Mouse (Mus musculus) midbrain, embryonic 12.5 days (tissue): ENCODE measurements around the gene Csnk1d. TPM values are rescaled to one million over a fixed set of nuclear protein-coding genes. Genes with fewer than 3 reads are reported as not detected.
A peak's percentile ranks its signal among the peaks of the same experiment; 100 is the strongest.

ENCODE experiments used
- ATAC-seq: fragments of 200-750 bp; cut with Nextera tagmentation; 2 replicates; pipeline ENCODE4 v1.8.0; 2017; ENCODE audit warnings: low read depth, moderate TSS enrichment, moderate library complexity; ENCODE audit not compliant: low FRiP score
- H3K27ac ChIP-seq: fragments of 300-500 bp; sonication (generic); replicated peaks from 2 replicates; pipeline ENCODE4 v1.5.1; 2016; ENCODE audit warnings: mild to moderate bottlenecking
- H3K27me3 ChIP-seq: fragments of 300-500 bp; sonication (generic); 2 replicates; pipeline ENCODE4 v1.6.1; 2016; ENCODE audit warnings: mild to moderate bottlenecking
- H3K36me3 ChIP-seq: fragments of 300-500 bp; sonication (generic); 2 replicates; pipeline ENCODE4 v1.6.1; 2016
- H3K4me1 ChIP-seq: fragments of 300-500 bp; sonication (generic); 2 replicates; pipeline ENCODE4 v1.6.1; 2016
- H3K4me2 ChIP-seq: fragments of 300-500 bp; sonication (generic); replicated peaks from 2 replicates; pipeline ENCODE4 v1.6.1; 2016; ENCODE audit warnings: mild to moderate bottlenecking, moderate library complexity
- H3K4me3 ChIP-seq: fragments of 300-500 bp; sonication (generic); 2 replicates; pipeline ENCODE4 v1.5.1; 2016; ENCODE audit warnings: mild to moderate bottlenecking
- H3K9ac ChIP-seq: fragments of 300-500 bp; sonication (generic); replicated peaks from 2 replicates; pipeline ENCODE4 v1.6.1; 2016; ENCODE audit warnings: mild to moderate bottlenecking, moderate library complexity
- H3K9me3 ChIP-seq: fragments of 300-500 bp; sonication (generic); 2 replicates; pipeline ENCODE4 v1.6.1; 2016; ENCODE audit warnings: mild to moderate bottlenecking
- WGBS: fragments of 180-500 bp; shearing (Covaris S2); methylation state at CpG from one replicate; pipeline ENCODE4 v1.1.7; 2016; 5-methylcytosine and 5-hydroxymethylcytosine counted together
- polyA plus RNA-seq: library from polyadenylated mRNA; unstranded; fragments of >200 nt; fragmentation: Nextera tagmentation; extraction: Ambion mirVana; gene quantifications from 2 replicates; pipeline ENCODE4 v1.2.1, GENCODE M21; 2016

Csnk1d gene
- polyA plus RNA-seq: 167 and 170 TPM in 2 replicates

DNA sequence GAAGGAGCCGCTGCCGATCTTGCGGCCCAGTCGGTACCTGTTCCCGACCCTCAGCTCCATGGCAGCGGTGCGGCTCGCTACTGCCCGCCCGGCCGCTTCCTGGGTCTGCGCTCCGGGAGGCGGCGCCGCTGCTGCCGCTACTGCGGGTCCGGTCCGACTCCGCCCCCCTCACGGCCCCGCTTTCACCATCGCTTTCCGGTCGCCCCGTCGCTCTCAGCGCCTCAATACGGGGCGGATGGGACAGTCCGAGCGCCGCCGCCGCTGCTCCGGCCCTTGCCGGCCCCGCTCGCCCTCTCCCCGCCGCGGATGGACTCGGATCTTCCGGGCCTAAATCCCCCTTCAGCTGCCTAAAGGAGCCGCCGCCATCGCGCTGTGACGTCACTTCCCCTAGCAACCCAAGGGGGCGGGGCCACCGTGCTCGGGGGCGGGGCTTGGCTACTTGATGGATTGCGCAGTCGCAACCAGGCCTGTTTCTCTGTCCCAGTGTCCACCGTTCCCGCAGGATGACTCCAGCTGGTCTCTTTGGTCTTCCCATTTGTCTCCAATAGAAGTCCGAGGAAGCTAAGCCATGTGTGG lies at the start of gene Csnk1d:
TSS of gene Csnk1d (minus strand) at position 380 of the 576 bp plus-strand sequence.
- Histone ChIP-seq H3K4me3 (peak within 1 kb of the TSS; percentile 100), H3K27ac (peak within 1 kb of the TSS; percentile 98), H3K4me2 (peak within 1 kb of the TSS; percentile 92), H3K27me3 (no peaks in the 10 kb centered on the region), H3K9me3 (no peaks in the 10 kb centered on the region), H3K4me1 (peaks cover 48% of the 10 kb centered on the region), H3K9ac (peak within 1 kb of the TSS; percentile 100), H3K36me3 (peaks cover 6% of the 10 kb centered on the region)
- peak; percentile 89 for ATAC-seq
- under 1% methylated on average over 57 of the region's 59 CpGs for WGBS

DNA sequence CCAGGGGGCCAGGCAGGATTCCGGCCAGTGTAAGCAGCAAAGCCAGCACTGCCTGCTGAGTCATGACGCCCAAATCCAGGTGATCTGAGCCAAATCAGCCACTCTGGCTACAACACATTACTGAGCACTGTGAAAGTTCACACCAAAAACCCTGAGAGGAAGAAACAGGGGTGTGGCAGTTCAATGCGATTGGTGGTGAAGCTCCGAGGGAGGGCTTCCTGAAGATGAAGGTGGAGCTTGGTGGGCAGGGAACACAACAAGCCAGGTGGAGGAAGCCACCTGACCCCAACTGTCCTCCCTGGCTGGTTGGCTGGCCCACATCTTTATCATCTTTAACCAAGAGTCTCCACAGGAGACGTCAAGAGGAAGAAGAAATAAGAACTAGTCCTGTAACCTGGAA lies 48.2 kb upstream of the Csnk1d start, which contains the start of gene Cd7:
TSS of gene Cd7 (minus strand) at position 117 of the 400 bp plus-strand sequence.
- Histone ChIP-seq H3K9ac (no peak within 1 kb of the TSS), H3K9me3 (no peaks in the 10 kb centered on the region), H3K36me3 (no peaks in the 10 kb centered on the region), H3K27me3 (no peaks in the 10 kb centered on the region), H3K4me3 (no peak within 1 kb of the TSS), H3K4me1 (no peaks in the 10 kb centered on the region), H3K4me2 (no peak within 1 kb of the TSS), H3K27ac (no peak within 1 kb of the TSS)
- ATAC-seq: no peak
- WGBS: 83% methylated on average over 5 of the region's 5 CpGs

DNA sequence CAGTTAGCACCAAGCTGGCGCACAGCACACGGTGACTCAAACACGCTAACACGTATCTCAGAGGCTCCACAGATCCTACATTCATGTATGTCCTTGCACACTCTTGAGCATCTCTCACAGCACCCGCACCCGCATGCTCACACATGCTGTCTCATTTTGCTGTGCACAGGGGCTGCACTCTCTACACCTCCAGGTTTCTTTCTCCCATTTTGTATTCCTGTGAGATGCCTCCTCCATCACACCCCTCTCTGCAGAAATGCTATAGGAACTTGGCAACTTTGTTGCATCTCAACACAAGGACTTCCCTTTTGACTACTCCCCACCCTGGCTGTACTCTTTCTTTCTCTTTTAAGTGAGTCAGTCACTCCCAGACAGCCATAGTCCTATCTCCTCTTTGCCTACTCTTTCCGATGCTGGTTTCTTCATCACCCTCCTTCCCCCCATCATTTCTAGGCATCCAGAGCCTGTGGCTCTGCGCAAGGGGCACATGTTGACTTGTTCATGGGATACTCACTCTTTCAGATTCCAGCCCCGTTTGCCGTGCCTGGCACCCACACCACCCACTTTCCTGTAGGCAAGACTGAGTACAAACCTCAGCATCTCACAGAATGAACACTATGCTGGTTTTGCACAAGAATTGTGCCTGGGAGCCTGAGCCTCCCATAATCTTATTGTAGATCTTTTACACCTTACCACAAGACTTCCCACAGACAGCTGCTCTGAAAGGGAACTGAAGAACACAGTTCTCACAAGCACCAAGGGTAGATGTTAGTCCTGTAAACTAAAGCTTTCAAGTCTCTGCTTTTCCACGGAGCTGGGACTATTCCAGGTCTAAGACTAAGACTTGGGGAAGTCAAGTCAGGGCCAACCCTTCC lies 47.5 kb upstream of the Csnk1d start:
- Histone ChIP-seq H3K4me2 (no peak overlapping the region), H3K9ac (no peak overlapping the region), H3K27me3 (no peaks in the 10 kb centered on the region), H3K36me3 (no peaks in the 10 kb centered on the region), H3K9me3 (no peaks in the 10 kb centered on the region), H3K4me3 (no peak overlapping the region), H3K4me1 (no peaks in the 10 kb centered on the region), H3K27ac (no peak overlapping the region)
- no peak for ATAC-seq
- WGBS: 93% methylated on average over 11 of the region's 11 CpGs

DNA sequence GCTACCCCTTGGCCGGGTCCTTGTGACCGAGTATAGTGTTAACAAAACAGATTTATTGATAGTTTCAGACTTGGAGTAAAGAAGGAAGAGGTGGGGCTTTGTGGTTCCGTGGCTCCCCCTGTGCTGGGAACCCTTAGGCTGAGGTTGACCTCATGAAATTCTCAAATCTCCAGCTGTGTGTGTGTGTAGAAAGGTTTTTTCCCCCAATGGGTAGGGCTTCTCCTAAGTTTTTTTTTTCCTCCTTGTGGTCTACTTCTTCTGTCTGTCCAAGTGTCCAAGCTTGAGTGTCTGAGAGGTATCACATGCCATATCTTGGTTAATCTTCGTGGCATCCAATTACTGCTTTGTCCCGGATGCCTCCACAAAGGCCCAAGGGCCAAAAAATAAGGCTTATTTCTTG lies 42.0 kb upstream of the Csnk1d start:
- no peak overlapping the region for H3K4me2 ChIP-seq
- H3K9me3 ChIP-seq: no peaks in the 10 kb centered on the region
- H3K9ac ChIP-seq: no peak overlapping the region
- H3K27ac ChIP-seq: no peak overlapping the region
- 86% methylated on average over 5 of the region's 5 CpGs for WGBS
- H3K4me1 ChIP-seq: no peaks in the 10 kb centered on the region
- no peaks in the 10 kb centered on the region for H3K36me3 ChIP-seq
- no peak for ATAC-seq
- H3K27me3 ChIP-seq: 0 out of 2 replicates have a peak, but pooled peaks cover 3% of the 10 kb centered on the region
- H3K4me3 ChIP-seq: no peak overlapping the region

DNA sequence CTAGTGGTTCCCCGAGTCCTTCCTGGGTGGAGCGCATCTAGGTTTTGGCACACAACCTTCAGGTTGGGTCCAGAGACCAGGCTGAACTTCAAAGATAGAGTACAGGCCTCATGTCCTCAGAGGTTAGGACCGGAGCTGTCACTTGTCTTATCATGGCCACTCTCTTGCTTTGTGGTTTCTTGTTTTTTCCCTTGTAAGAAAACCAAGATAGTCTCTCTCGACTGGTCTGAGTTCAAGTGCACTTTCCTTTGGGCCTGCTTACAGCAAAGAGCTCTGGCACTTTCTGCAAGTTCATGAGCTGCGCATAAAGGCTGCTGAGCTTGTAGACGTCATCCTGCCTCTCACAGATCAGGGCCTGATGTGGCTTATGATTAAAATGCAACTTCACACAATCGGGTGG lies 36.1 kb upstream of the Csnk1d start:
- Histone ChIP-seq H3K4me2 (no peak overlapping the region), H3K4me1 (no peaks in the 10 kb centered on the region), H3K36me3 (no peaks in the 10 kb centered on the region), H3K4me3 (no peak overlapping the region), H3K9me3 (no peaks in the 10 kb centered on the region), H3K27me3 (0 out of 2 replicates have a peak, but pooled peaks cover 3% of the 10 kb centered on the region), H3K27ac (no peak overlapping the region), H3K9ac (no peak overlapping the region)
- WGBS: 91% methylated on average over 7 of the region's 7 CpGs
- ATAC-seq: no peak

DNA sequence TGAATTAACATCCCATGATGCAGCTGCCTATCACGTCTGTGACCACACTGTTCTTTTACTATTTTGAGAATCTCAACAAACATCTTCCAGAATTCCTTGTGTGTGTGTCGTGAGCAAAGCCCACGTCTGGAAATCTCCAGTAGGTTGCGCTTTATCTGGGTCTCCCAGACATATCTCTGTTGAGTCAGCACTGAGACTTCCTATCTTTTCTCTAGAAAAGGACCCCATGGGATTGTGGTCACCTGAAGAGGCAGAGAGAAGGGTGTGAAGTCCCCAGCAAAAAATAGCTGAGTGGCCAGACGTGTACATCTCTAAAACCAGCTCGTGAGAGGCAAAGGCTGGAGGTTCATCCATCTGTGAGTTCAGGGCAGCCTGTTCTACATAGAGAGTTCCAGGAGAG lies 33.0 kb upstream of the Csnk1d start:
- whole genome bisulfite sequencing: 75% methylated on average over 6 of the region's 6 CpGs
- no peaks in the 10 kb centered on the region for H3K4me1 ChIP-seq
- H3K27ac ChIP-seq: no peak overlapping the region
- ATAC-seq: no peak
- H3K9ac ChIP-seq: no peak overlapping the region
- H3K4me3 ChIP-seq: no peak overlapping the region
- H3K4me2 ChIP-seq: no peak overlapping the region
- H3K9me3 ChIP-seq: no peaks in the 10 kb centered on the region
- H3K36me3 ChIP-seq: no peaks in the 10 kb centered on the region
- 0 out of 2 replicates have a peak, but pooled peaks cover 3% of the 10 kb centered on the region for H3K27me3 ChIP-seq

DNA sequence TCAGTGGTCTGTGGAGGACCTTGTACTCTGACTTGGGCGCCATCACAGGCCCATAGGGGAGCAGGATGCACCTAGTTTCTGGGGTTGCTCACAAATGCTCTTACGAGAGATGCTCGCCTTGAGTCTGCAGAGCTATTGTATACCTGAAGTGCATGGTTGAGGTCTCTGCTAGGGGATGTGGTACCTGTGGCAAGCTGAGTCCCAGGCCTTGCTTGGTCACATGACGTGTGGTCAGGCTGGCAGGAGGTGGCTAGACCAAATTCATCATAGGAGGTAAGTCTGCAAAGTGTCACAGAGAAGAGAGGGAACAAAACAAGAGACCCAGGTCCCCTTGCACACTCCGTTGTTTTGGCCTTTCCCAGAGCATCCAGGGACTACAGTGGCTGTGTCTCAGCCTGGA lies 28.4 kb upstream of the Csnk1d start:
- no peak for ATAC-seq

DNA sequence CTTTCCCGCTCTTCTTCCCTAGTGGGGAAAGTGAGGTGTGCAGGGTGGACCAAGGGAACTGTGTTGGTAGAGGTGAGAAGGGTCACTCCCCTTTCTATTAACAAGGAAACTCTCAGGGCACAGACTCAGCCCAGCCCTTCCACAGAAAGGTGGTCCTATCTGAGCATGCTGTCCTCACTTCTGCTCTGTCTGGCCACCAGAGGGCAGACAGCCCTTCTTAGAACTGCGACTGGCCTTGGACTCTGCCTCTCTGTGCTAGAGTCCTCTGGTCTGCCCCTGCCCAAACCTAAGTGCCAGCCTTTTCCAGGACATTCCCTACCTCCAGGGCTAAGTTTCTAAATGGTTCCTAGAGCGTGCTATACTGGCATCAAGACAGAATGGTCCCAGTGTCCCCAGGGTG lies 26.6 kb upstream of the Csnk1d start:
- H3K27me3 ChIP-seq: peaks cover 4% of the 10 kb centered on the region; the same call in 1 of the 2 replicates
- no peak overlapping the region for H3K9ac ChIP-seq
- H3K4me3 ChIP-seq: no peak overlapping the region
- H3K4me2 ChIP-seq: no peak overlapping the region
- no peaks in the 10 kb centered on the region for H3K36me3 ChIP-seq
- H3K4me1 ChIP-seq: no peaks in the 10 kb centered on the region
- no peaks in the 10 kb centered on the region for H3K9me3 ChIP-seq
- peak; percentile 41; the same call in 1 of the 2 replicates for ATAC-seq
- no peak overlapping the region for H3K27ac ChIP-seq
- WGBS: 44% methylated on average over 3 of the region's 3 CpGs

More for the DNA sequence above, 28.4 kb upstream of the Csnk1d start:
- Histone ChIP-seq H3K27ac (no peak overlapping the region), H3K9me3 (no peaks in the 10 kb centered on the region), H3K4me2 (no peak overlapping the region), H3K9ac (no peak overlapping the region), H3K27me3 (no peaks in the 10 kb centered on the region; the same call in 1 of the 2 replicates), H3K36me3 (no peaks in the 10 kb centered on the region), H3K4me3 (no peak overlapping the region), H3K4me1 (no peaks in the 10 kb centered on the region)
- 82% methylated on average over 5 of the region's 5 CpGs for WGBS

DNA sequence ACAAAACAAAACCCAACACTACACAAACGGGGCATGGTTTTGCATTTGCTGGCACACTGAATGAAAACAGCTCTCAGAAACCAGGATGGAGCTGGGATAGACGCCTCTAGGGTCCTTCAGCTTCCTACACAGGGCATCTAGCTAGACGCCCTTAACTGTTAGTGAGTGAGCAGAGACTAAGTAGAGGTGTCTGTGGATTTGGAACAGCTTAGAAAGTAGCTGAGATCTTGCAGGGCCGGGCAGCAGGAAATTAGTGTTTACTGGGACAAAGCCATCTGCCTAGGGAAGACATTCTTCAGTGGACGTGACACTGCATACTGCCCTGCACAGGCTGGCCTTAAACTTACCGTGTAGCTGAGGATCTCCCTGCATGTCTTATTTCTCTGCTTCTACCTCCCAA lies 24.3 kb upstream of the Csnk1d start:
- H3K9me3 ChIP-seq: no peaks in the 10 kb centered on the region
- H3K9ac ChIP-seq: no peak overlapping the region
- H3K36me3 ChIP-seq: no peaks in the 10 kb centered on the region
- no peak overlapping the region for H3K4me3 ChIP-seq
- no peak for ATAC-seq
- peaks cover 4% of the 10 kb centered on the region; the same call in 1 of the 2 replicates for H3K27me3 ChIP-seq
- H3K4me2 ChIP-seq: no peak overlapping the region
- WGBS: 70% methylated on average over 6 of the region's 6 CpGs
- H3K4me1 ChIP-seq: no peaks in the 10 kb centered on the region
- no peak overlapping the region for H3K27ac ChIP-seq

DNA sequence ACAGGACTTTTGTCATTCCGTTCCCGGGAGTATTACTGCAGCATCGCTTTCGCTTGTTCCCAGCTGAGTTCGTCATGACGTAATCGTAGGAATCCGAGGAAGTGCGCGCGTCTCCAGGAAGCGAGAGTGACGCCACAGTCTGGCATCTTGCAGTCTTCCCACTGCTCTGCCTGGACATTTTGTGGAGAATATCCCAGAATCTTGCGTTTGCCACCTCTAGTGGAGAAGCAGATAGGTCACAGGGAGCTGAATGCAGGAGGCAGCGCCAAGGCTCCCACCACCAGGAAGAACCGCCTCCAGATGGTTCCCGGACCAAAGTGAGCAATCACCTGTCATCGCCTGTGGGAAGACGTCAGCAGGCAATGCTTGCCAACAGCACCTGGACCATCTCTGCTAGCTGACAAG lies 23.8 kb upstream of the Csnk1d start:
- no peaks in the 10 kb centered on the region for H3K4me1 ChIP-seq
- H3K36me3 ChIP-seq: no peaks in the 10 kb centered on the region
- H3K27ac ChIP-seq: no peak overlapping the region
- ATAC-seq: no peak
- 65% methylated on average over 19 of the region's 19 CpGs for WGBS
- H3K9ac ChIP-seq: no peak overlapping the region
- no peaks in the 10 kb centered on the region for H3K9me3 ChIP-seq
- peak overlapping the region; percentile 32; the same call in 1 of the 2 replicates for H3K4me2 ChIP-seq
- H3K27me3 ChIP-seq: peaks cover 4% of the 10 kb centered on the region; the same call in 1 of the 2 replicates
- H3K4me3 ChIP-seq: no peak overlapping the region

DNA sequence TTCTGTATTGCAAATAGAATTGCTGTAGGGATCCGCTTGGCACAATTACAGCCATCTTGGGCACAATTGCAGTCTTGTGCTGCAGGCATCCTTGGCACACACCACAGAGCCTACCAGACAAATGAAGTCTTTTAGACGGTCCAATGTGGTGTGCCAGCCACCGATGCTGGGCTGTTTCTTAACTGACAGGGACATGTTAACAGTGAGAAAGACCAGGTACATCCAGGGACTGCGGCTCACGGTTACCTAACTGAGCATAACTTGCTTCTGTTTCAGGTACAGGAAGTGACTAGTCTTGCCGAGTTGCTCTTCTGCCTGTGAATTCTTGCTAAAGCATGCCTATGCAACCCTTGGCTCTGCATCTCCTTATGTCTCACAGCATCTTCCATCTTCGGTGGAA lies 22.5 kb upstream of the Csnk1d start:
- H3K4me2 ChIP-seq: no peak overlapping the region
- H3K27ac ChIP-seq: no peak overlapping the region
- no peaks in the 10 kb centered on the region for H3K4me1 ChIP-seq
- no peaks in the 10 kb centered on the region for H3K9me3 ChIP-seq
- peaks cover 4% of the 10 kb centered on the region; the same call in 1 of the 2 replicates for H3K27me3 ChIP-seq
- no peak for ATAC-seq
- no peak overlapping the region for H3K9ac ChIP-seq
- 87% methylated on average over 7 of the region's 7 CpGs for WGBS
- H3K4me3 ChIP-seq: no peak overlapping the region
- H3K36me3 ChIP-seq: no peaks in the 10 kb centered on the region
